In genomic region chr10:19765459-19765858, GRCm38 (mm10) we compare ENCODE assay signal across 34 mouse cellular contexts. TPM values are rescaled to one million over a fixed set of nuclear protein-coding genes. Genes with fewer than 3 reads are reported as not detected.
DNase-seq lines count a peak whose midpoint lies in the region; ATAC-seq and TF ChIP-seq lines count a peak whose summit lies in the region.
"Had no signal": no experiment of that assay in that cellular context is flagged by ENCODE, and none has a peak within 500 bp of the region (broad histone marks: within the 10 kb centered on the region; RNA-seq: fewer than 3 reads in every experiment).

No protein-coding gene starts in this region.

- no peaks in the 10 kb centered on the region for H3K36me3 ChIP-seq in liver, postnatal 0 days (replicated peaks; ENCODE audit: insufficient read depth, low read length)
- no peaks in the 10 kb centered on the region for H3K36me3 ChIP-seq in liver, embryonic 11.5 days (ENCODE audit: control insufficient read depth, insufficient read depth, low read length)
- H3K36me3 ChIP-seq in kidney, embryonic 15.5 days: no peaks in the 10 kb centered on the region
- no peaks in the 10 kb centered on the region for H3K36me3 ChIP-seq in forebrain, embryonic 13.5 days (ENCODE audit: poor library complexity, severe bottlenecking)
- H3K36me3 ChIP-seq in kidney, embryonic 16.5 days (ENCODE audit: insufficient read depth, low read length): no peaks in the 10 kb centered on the region
- H3K36me3 ChIP-seq: embryonic facial prominence, embryonic 10.5 days; embryonic facial prominence, embryonic 13.5 days; forebrain, embryonic 10.5 days; heart, embryonic 10.5 days; heart, embryonic 13.5 days had no signal

- H3K4me1 ChIP-seq in liver, postnatal 0 days (ENCODE audit: insufficient read depth): no peaks in the 10 kb centered on the region
- no peaks in the 10 kb centered on the region for H3K4me1 ChIP-seq in liver, embryonic 11.5 days (replicated peaks; ENCODE audit: control insufficient read depth, insufficient read depth, low read length)
- no peaks in the 10 kb centered on the region for H3K4me1 ChIP-seq in kidney, embryonic 15.5 days
- H3K4me1 ChIP-seq in forebrain, embryonic 13.5 days: no peaks in the 10 kb centered on the region
- no peaks in the 10 kb centered on the region for H3K4me1 ChIP-seq in kidney, embryonic 16.5 days (ENCODE audit: insufficient read depth, low read length)
- H3K4me1 ChIP-seq: embryonic facial prominence, embryonic 10.5 days; forebrain, embryonic 10.5 days; heart, embryonic 10.5 days; heart, embryonic 13.5 days had no signal

- H3K4me3 ChIP-seq in liver, postnatal 0 days (ENCODE audit: low read depth, low read length): no peak overlapping the region
- H3K4me3 ChIP-seq in liver, embryonic 11.5 days (ENCODE audit: low read depth, low read length): no peak overlapping the region
- H3K4me3 ChIP-seq in kidney, embryonic 15.5 days (replicated peaks): no peak overlapping the region
- no peak overlapping the region for H3K4me3 ChIP-seq in forebrain, embryonic 13.5 days
- no peak overlapping the region for H3K4me3 ChIP-seq in kidney, embryonic 16.5 days (ENCODE audit: low read length)
- H3K4me3 ChIP-seq: embryonic facial prominence, embryonic 10.5 days; embryonic facial prominence, embryonic 13.5 days; erythroblast, embryonic 14.5 days; forebrain, embryonic 10.5 days; gastrocnemius, adult 2 months; heart, adult 2 months; heart, embryonic 10.5 days; heart, embryonic 13.5 days had no signal

- no peak overlapping the region for H3K27ac ChIP-seq in liver, postnatal 0 days (ENCODE audit: low read depth)
- no peak overlapping the region for H3K27ac ChIP-seq in liver, embryonic 11.5 days (ENCODE audit: low read depth, low read length)
- no peak overlapping the region for H3K27ac ChIP-seq in kidney, embryonic 15.5 days
- no peak overlapping the region for H3K27ac ChIP-seq in forebrain, embryonic 13.5 days
- no peak overlapping the region for H3K27ac ChIP-seq in kidney, embryonic 16.5 days (ENCODE audit: low read length)
- H3K27ac ChIP-seq: embryonic facial prominence, embryonic 10.5 days; embryonic facial prominence, embryonic 13.5 days; forebrain, embryonic 10.5 days; gastrocnemius, adult 2 months; heart, adult 2 months; heart, embryonic 10.5 days; heart, embryonic 13.5 days; hindbrain, embryonic 14.5 days; hindbrain, postnatal 0 days had no signal

- no peak overlapping the region for H3K4me2 ChIP-seq in liver, postnatal 0 days (ENCODE audit: low read depth, low read length)
- no peak overlapping the region for H3K4me2 ChIP-seq in liver, embryonic 11.5 days
- no peak overlapping the region for H3K4me2 ChIP-seq in kidney, embryonic 15.5 days
- H3K4me2 ChIP-seq in forebrain, embryonic 13.5 days: no peak overlapping the region
- H3K4me2 ChIP-seq in kidney, embryonic 16.5 days (replicated peaks; ENCODE audit: low read depth, low read length): no peak overlapping the region
- H3K4me2 ChIP-seq: embryonic facial prominence, embryonic 13.5 days; heart, embryonic 13.5 days; hindbrain, embryonic 14.5 days had no signal

- TF ChIP-seq CTCF in liver, postnatal 0 days (IDR thresholded peaks at IDR 0.05; ENCODE audit: low read depth): no peak

- WGBS in liver, postnatal 0 days (ENCODE audit: insufficient replicate concordance): 51% methylated on average over 2 of the region's 2 CpGs
- whole genome bisulfite sequencing in liver, embryonic 11.5 days: 72% methylated on average over 2 of the region's 2 CpGs
- 87% methylated on average over 2 of the region's 2 CpGs for WGBS in kidney, embryonic 15.5 days
- WGBS in forebrain, embryonic 13.5 days: 97% methylated on average over 2 of the region's 2 CpGs
- 79% methylated on average over 2 of the region's 2 CpGs for WGBS in kidney, embryonic 16.5 days

- TF ChIP-seq EP300 in liver, postnatal 0 days (IDR thresholded peaks at IDR 0.05; ENCODE audit: low read depth): peak; percentile 40

- H3K9ac ChIP-seq in liver, postnatal 0 days (replicated peaks): no peak overlapping the region
- no peak overlapping the region for H3K9ac ChIP-seq in liver, embryonic 11.5 days (ENCODE audit: low read depth, low read length)
- H3K9ac ChIP-seq in kidney, embryonic 15.5 days: no peak overlapping the region
- no peak overlapping the region for H3K9ac ChIP-seq in forebrain, embryonic 13.5 days
- H3K9ac ChIP-seq in kidney, embryonic 16.5 days (replicated peaks; ENCODE audit: low read length): no peak overlapping the region
- H3K9ac ChIP-seq: embryonic facial prominence, embryonic 13.5 days; forebrain, postnatal 0 days; heart, embryonic 13.5 days; hindbrain, embryonic 14.5 days had no signal

- H3K9me3 ChIP-seq in liver, postnatal 0 days (ENCODE audit: low read length): no peaks in the 10 kb centered on the region
- H3K9me3 ChIP-seq in liver, embryonic 11.5 days (ENCODE audit: control insufficient read depth, low read length): no peaks in the 10 kb centered on the region
- H3K9me3 ChIP-seq in kidney, embryonic 15.5 days (replicated peaks): no peaks in the 10 kb centered on the region
- no peaks in the 10 kb centered on the region for H3K9me3 ChIP-seq in forebrain, embryonic 13.5 days (replicated peaks)
- no peaks in the 10 kb centered on the region for H3K9me3 ChIP-seq in kidney, embryonic 16.5 days (ENCODE audit: low read length)
- H3K9me3 ChIP-seq: embryonic facial prominence, embryonic 10.5 days; embryonic facial prominence, embryonic 13.5 days; forebrain, embryonic 10.5 days; heart, embryonic 10.5 days; heart, embryonic 13.5 days had no signal

- no peak for ATAC-seq in liver, postnatal 0 days
- no peak for ATAC-seq in liver, embryonic 11.5 days (replicated peaks; ENCODE audit: low FRiP score)
- ATAC-seq in common myeloid progenitor, adult 5-6 weeks (replicated peaks; ENCODE audit: low read depth, poor library complexity, severe bottlenecking): peak; percentile 68
- peak; percentile 93 for ATAC-seq in granulocyte monocyte progenitor cell, adult 5-6 weeks (replicated peaks; ENCODE audit: poor library complexity, severe bottlenecking)
- no peak for ATAC-seq in kidney, embryonic 15.5 days (replicated peaks; ENCODE audit: low FRiP score)
- no peak for ATAC-seq in forebrain, embryonic 13.5 days
- ATAC-seq in kidney, embryonic 16.5 days (ENCODE audit: low FRiP score, low TSS enrichment): no peak
- ATAC-seq: CD4-positive, CD25-positive, alpha-beta regulatory T cell, adult 4 months; forebrain, embryonic 14.5 days; forebrain, postnatal 0 days; hindbrain, postnatal 0 days; inflammation-experienced regulatory T-cells, adult 6 months had no signal

- no peaks in the 10 kb centered on the region for H3K27me3 ChIP-seq in liver, postnatal 0 days (ENCODE audit: insufficient read depth, low read length)
- H3K27me3 ChIP-seq in liver, embryonic 11.5 days (replicated peaks; ENCODE audit: control insufficient read depth, insufficient read depth, low read length): no peaks in the 10 kb centered on the region
- no peaks in the 10 kb centered on the region for H3K27me3 ChIP-seq in kidney, embryonic 15.5 days
- no peaks in the 10 kb centered on the region for H3K27me3 ChIP-seq in forebrain, embryonic 13.5 days
- no peaks in the 10 kb centered on the region for H3K27me3 ChIP-seq in kidney, embryonic 16.5 days (ENCODE audit: insufficient read depth, low read length)
- H3K27me3 ChIP-seq: embryonic facial prominence, embryonic 13.5 days; heart, embryonic 13.5 days had no signal

- no peak for DNase-seq in liver, postnatal 0 days
- DNase-seq in liver, embryonic 11.5 days (ENCODE audit: low spot score): no peak
- DNase-seq: adrenal gland, adult 2 months; adrenal gland, postnatal 36 days; cerebellum, adult 18-20 months; cerebellum, adult 9-11 months; cerebellum, postnatal 25 days; embryo, embryonic 11 days; forebrain, postnatal 0 days; gastrocnemius, adult 2 months; gastrocnemius, postnatal 14 days; heart, adult 2 months; heart, postnatal 14 days; heart, postnatal 4 days had no signal

RNA-seq across cellular contexts. Expression of gene Il20ra, which starts 53.1 kb away (rescaled TPM):
- 0.08 and 0.13 TPM in 2 replicates for polyA plus RNA-seq in liver, postnatal 0 days (2015; fragmentation: Nextera tagmentation; extraction: Ambion mirVana)
- 0.52 and 0.66 TPM in 2 replicates for polyA plus RNA-seq in liver, embryonic 11.5 days (2014; fragmentation: Nextera tagmentation; extraction: Ambion mirVana)
- total RNA-seq in common myeloid progenitor, adult 5-6 weeks (2017): 1.4 and 1.6 TPM in 2 replicates
- 0.80 and 1.5 TPM in 2 replicates for total RNA-seq in granulocyte monocyte progenitor cell, adult 5-6 weeks (2014; fragmentation: Nextera tagmentation)
- not detected in 2 replicates for total RNA-seq in granulocyte monocyte progenitor cell, adult 5-6 weeks (2017)
- polyA plus RNA-seq in kidney, embryonic 15.5 days (2015; fragmentation: Nextera tagmentation; extraction: Ambion mirVana): 0.14 TPM in 1 of 2 replicates, not detected in the other
- 0.08 TPM in 1 of 2 replicates, not detected in the other for polyA plus RNA-seq in forebrain, embryonic 13.5 days (2015; fragmentation: Nextera tagmentation; extraction: Ambion mirVana)
- 0.07 and 0.10 TPM in 2 replicates for polyA plus RNA-seq in kidney, embryonic 16.5 days (2015; fragmentation: Nextera tagmentation; extraction: Ambion mirVana)
- total RNA-seq: gastrocnemius, adult 2 months; gastrocnemius, postnatal 14 days; gastrocnemius, postnatal 4 days; heart, adult 2 months; heart, postnatal 14 days; heart, postnatal 4 days; MEL had no signal
- polyA plus RNA-seq: C2C12; CD4-positive, CD25-positive, alpha-beta regulatory T cell, adult 4 months; forebrain, embryonic 14.5 days; forebrain, postnatal 0 days; heart, adult 2 months; heart, embryonic 13.5 days; hindbrain, embryonic 11.5 days had no signal

Comparison
In these comparisons a context has a peak if more than half of its experiments do, and no peak if none do; other contexts are left out.
1. ATAC-seq: peak in common myeloid progenitor, adult 5-6 weeks (single experiment) and granulocyte monocyte progenitor cell, adult 5-6 weeks (single experiment); none in liver, postnatal 0 days (single experiment), liver, embryonic 11.5 days (single experiment), kidney, embryonic 15.5 days (single experiment), forebrain, embryonic 13.5 days (single experiment) and kidney, embryonic 16.5 days (single experiment).